Mouse (Mus musculus) liver, embryonic 14.5 days (tissue): ENCODE results near the gene Capn10. TPM values are rescaled to one million over a fixed set of nuclear protein-coding genes. Genes with fewer than 3 reads are reported as not detected.
"Not testable (repeated sequence)": the region's sequence is repeated elsewhere in the genome, so short reads cannot be mapped to it uniquely, and the experiment has no call there.

Experiments
- ATAC-seq: fragments of 200-750 bp; cut with Nextera tagmentation; 2 replicates; pipeline ENCODE4 v1.8.0; 2017; ENCODE audit warnings: moderate number of reproducible peaks, mild to moderate bottlenecking, moderate library complexity; ENCODE audit not compliant: insufficient read depth
- DNase-seq, 3 experiments: peaks; one replicate each; pipeline ENCODE4 v3.0.0-alpha.2; 2012 to 2013; ENCODE audit warnings: low read depth in 3 of 3, low spot score in 3 of 3
- H3K27ac ChIP-seq: fragments of 300-500 bp; sonication (generic); 2 replicates; pipeline ENCODE4 v1.5.1; 2014; ENCODE audit warnings: moderate library complexity, mild to moderate bottlenecking, control low read depth, inconsistent platforms
- H3K27me3 ChIP-seq: fragments of 300-500 bp; sonication (generic); 2 replicates; pipeline ENCODE4 v1.6.1; 2014; ENCODE audit warnings: mild to moderate bottlenecking, low read length, moderate library complexity; ENCODE audit not compliant: control insufficient read depth, insufficient read depth
- H3K36me3 ChIP-seq: fragments of 300-500 bp; sonication (generic); replicated peaks from 2 replicates; pipeline ENCODE4 v1.6.1; 2014; ENCODE audit warnings: low read depth; ENCODE audit not compliant: control insufficient read depth, insufficient read depth
- H3K4me1 ChIP-seq, 2 experiments: fragments of 200-500 bp in 1 of 2; fragments of 300-500 bp in 1 of 2; sonication (generic) in 1 of 2; replicated peaks; 2 replicates each; pipeline ENCODE4 v1.6.1; 2012 to 2014; ENCODE audit warnings: antibody characterized with exemption in 1 of 2, inconsistent platforms in 1 of 2, low read length in 1 of 2; ENCODE audit not compliant: control insufficient read depth in 2 of 2, insufficient read depth in 2 of 2
- H3K4me2 ChIP-seq: fragments of 300-500 bp; sonication (generic); 2 replicates; pipeline ENCODE4 v1.6.1; 2014; ENCODE audit warnings: low read depth, mild to moderate bottlenecking, control low read depth, moderate library complexity
- H3K4me3 ChIP-seq, 2 experiments: fragments of 200-500 bp in 1 of 2; fragments of 300-500 bp in 1 of 2; sonication (generic) in 1 of 2; 2 replicates each; pipeline ENCODE4 v1.5.1; 2012 to 2014; ENCODE audit warnings: low read depth in 2 of 2, low read length in 2 of 2, mild to moderate bottlenecking in 2 of 2, control low read depth in 1 of 2, inconsistent platforms in 1 of 2, moderate library complexity in 1 of 2; ENCODE audit not compliant: insufficient read depth in 1 of 2
- H3K9ac ChIP-seq: fragments of 300-500 bp; sonication (generic); replicated peaks from 2 replicates; pipeline ENCODE4 v1.6.1; 2014; ENCODE audit warnings: mild to moderate bottlenecking, control low read depth, moderate library complexity
- H3K9me3 ChIP-seq: fragments of 300-500 bp; sonication (generic); 2 replicates; pipeline ENCODE4 v1.6.1; 2016; ENCODE audit warnings: low read length, mixed read lengths; ENCODE audit not compliant: control insufficient read depth
- CTCF ChIP-seq: IDR thresholded peaks from 2 replicates; pipeline ENCODE4 v1.5.1; 2016; ENCODE audit warnings: antibody characterized with exemption, low read depth, control low read depth
- EP300 ChIP-seq: IDR thresholded peaks from 2 replicates; pipeline ENCODE4 v1.6.1; 2016; ENCODE audit warnings: antibody characterized with exemption, low read depth
- WGBS: fragments of 180-500 bp; shearing (Covaris S2); extraction: QIAGEN DNeasy Blood & Tissue Kit; methylation state at CpG from one replicate; pipeline ENCODE4 v1.1.7; 2014; ENCODE audit not compliant: insufficient replicate concordance; 5-methylcytosine and 5-hydroxymethylcytosine counted together
- polyA plus RNA-seq, 2 experiments: library from polyadenylated mRNA; depleted of rRNA in 1 of 2; stranded (reverse) in 1 of 2; unstranded in 1 of 2; fragments of >200 nt; fragmentation: Nextera tagmentation in 1 of 2; extraction: Ambion mirVana in 1 of 2; gene quantifications; 2 replicates each; pipeline versions ENCODE4 v1.2.1 to v1.2.3; 2012 to 2014

The Capn10 gene
- polyA plus RNA-seq, 2 experiments: 7.4 to 9.1 TPM

GRCm38 (mm10) chr1:92950607-92951006 lies 16.4 kb downstream of the Capn10 start, which contains the start of gene Gpr35:
Gene Gpr35, plus strand, starts transcription at chr1:92950865.
- 50% methylated on average over 5 of the region's 5 CpGs for WGBS
- DNase-seq: no peak

GRCm38 (mm10) chr1:92953641-92954040 lies 19.5 kb downstream of the Capn10 start:
- Histone ChIP-seq H3K36me3 (no peaks in the 10 kb centered on the region), H3K9me3 (no peaks in the 10 kb centered on the region), H3K4me1 (0 out of 4 replicates have a peak, but pooled peaks cover 0 to 2% of the 10 kb centered on the region in 2 experiments), H3K4me3 (no peak overlapping the region), H3K27ac (no peak overlapping the region), H3K27me3 (no peaks in the 10 kb centered on the region), H3K4me2 (no peak overlapping the region), H3K9ac (no peak overlapping the region)
- ATAC-seq: no peak
- TF ChIP-seq EP300 (no peak), CTCF (no peak)
- WGBS: 43% methylated on average over 2 of the region's 2 CpGs
- no peak for DNase-seq

More at GRCm38 (mm10) chr1:92950607-92951006, 16.4 kb downstream of the Capn10 start, which contains the start of gene Gpr35:
- no peaks in the 10 kb centered on the region for H3K36me3 ChIP-seq
- H3K27me3 ChIP-seq: no peaks in the 10 kb centered on the region
- no peak within 1 kb of the TSS for H3K9ac ChIP-seq
- no peaks in the 10 kb centered on the region for H3K9me3 ChIP-seq
- H3K4me1 ChIP-seq: no peaks in the 10 kb centered on the region
- H3K27ac ChIP-seq: no peak within 1 kb of the TSS
- no peak within 1 kb of the TSS for H3K4me3 ChIP-seq
- TF ChIP-seq CTCF: no peak
- TF ChIP-seq EP300: no peak
- H3K4me2 ChIP-seq: no peak within 1 kb of the TSS
- ATAC-seq: no peak

- peak; percentile 76 for TF ChIP-seq CTCF
- WGBS: 3% methylated on average over 11 of the region's 11 CpGs
Observed at GRCm38 (mm10) chr1:92956571-92957335, 22.6 kb downstream of the Capn10 start.

GRCm38 (mm10) chr1:92958999-92959398 lies 24.8 kb downstream of the Capn10 start:
- Histone ChIP-seq H3K4me1 (0 out of 4 replicates have a peak, but pooled peaks cover 0 to 2% of the 10 kb centered on the region in 2 experiments), H3K9me3 (no peaks in the 10 kb centered on the region), H3K36me3 (no peaks in the 10 kb centered on the region), H3K4me2 (no peak overlapping the region), H3K27me3 (no peaks in the 10 kb centered on the region), H3K27ac (no peak overlapping the region), H3K9ac (no peak overlapping the region), H3K4me3 (no peak overlapping the region)
- TF ChIP-seq EP300: no peak
- TF ChIP-seq CTCF: no peak
- ATAC-seq (no peak), DNase-seq (no peak)
- 59% methylated on average over 1 of the region's 1 CpGs for WGBS

More at GRCm38 (mm10) chr1:92956571-92957335, 22.6 kb downstream of the Capn10 start:
- not testable (repeated sequence) for H3K36me3 ChIP-seq, H3K27me3 ChIP-seq, H3K9ac ChIP-seq, H3K9me3 ChIP-seq, H3K27ac ChIP-seq, H3K4me1 ChIP-seq, DNase-seq
- ATAC-seq: peak; percentile 50; the same call in 1 of the 2 replicates
- Histone ChIP-seq H3K4me3 (peak overlapping the region in 1 of 2 experiments; percentile 16; a peak in 2 of 4 replicates), H3K4me2 (peak overlapping the region; percentile 41)

GRCm38 (mm10) chr1:92970791-92971190 lies 36.6 kb downstream of the Capn10 start:
- H3K27ac ChIP-seq, H3K27me3 ChIP-seq, H3K4me3 ChIP-seq, H3K9ac ChIP-seq, ATAC-seq, H3K9me3 ChIP-seq, DNase-seq, H3K36me3 ChIP-seq, H3K4me2 ChIP-seq, H3K4me1 ChIP-seq: not testable (repeated sequence)
- 66% methylated on average over 6 of the region's 6 CpGs for WGBS
